Mouse (Mus musculus) olfactory bulb, adult 2 months (tissue): ENCODE results near the gene Pde3a.

Experiments
- CTCF ChIP-seq: fragments of 200-500 bp; IDR thresholded peaks from 2 replicates; pipeline ENCODE4 v1.5.1; 2012; ENCODE audit warnings: low read depth, mild to moderate bottlenecking, low read length, moderate library complexity; ENCODE audit not compliant: insufficient read depth
- POLR2A ChIP-seq: fragments of 200-500 bp; IDR thresholded peaks from 2 replicates; pipeline ENCODE4 v1.6.1; 2012; ENCODE audit warnings: mild to moderate bottlenecking, low read depth, low read length, moderate library complexity; ENCODE audit not compliant: insufficient read depth

GRCm38 (mm10) chr6:141250984-141251383, 1.9 kb downstream of the Pde3a start:
- no peak for TF ChIP-seq CTCF
- no peak for TF ChIP-seq POLR2A
